Mouse (Mus musculus) CD4-positive, CD25-positive, alpha-beta regulatory T cell, adult 2 months (primary cell): ENCODE measurements around the gene Acpp.

ENCODE experiments used
- DNase-seq: peaks from one replicate; pipeline ENCODE4 v3.0.0-alpha.2; 2012; ENCODE audit warnings: low read depth, low spot score

Gene Acpp

DNA sequence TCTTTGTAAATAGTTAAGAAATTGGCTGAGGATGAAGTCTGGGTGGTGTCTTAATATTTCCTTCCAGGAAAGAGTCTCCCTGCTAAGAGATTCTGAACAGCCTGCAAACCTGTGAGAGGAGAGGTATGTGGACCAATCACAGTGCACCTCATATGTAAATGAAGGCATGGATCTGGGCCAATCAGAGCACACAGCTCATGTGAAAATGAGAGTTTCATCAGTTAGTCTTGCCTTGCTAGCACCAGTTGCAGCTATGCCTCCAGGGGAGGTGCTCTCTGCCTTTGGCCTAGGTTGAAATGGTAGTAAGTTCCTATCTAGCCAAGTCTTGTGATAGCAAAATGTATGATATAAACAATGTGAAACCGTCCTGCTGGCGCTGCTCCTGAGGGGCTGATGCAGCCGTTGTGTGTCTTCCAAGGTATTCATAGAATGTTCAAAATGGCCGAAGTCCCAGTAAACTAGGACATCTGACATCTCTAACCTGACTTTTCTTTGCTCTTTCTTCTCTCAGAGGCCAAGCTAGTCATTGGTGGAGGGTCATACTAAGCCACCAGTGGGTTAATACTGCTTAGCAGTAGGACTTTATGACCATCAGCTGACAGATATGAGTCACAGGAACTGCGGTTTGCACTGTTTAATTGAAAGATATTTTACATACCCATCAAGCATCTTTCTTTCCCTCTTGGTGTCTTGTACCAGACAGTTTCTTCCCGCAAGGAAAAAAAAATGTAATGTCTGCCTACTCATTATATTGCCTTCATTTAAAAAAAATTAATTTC, 32.0 kb downstream of the Acpp start:
- no peak for DNase-seq

DNA sequence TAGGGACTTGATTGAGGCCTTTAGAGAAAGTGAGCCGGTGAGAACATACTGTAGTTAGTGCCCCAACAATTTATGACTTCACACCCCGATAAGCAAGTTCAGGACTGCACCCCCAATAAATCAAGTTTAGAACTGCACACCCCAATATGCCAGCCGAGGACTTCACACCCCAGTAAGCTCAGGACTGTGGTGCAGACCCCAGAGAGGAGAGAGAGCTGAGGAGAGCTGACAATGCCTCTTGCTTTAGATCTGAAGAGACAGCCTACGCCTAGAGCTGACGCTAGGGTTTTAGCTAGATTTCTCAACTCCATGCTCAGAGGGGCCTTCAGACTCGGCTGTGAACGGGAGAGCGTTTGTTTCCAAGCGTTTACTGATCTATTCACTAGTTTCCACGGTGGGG, 32.7 kb downstream of the Acpp start:
- DNase-seq: no peak

DNA sequence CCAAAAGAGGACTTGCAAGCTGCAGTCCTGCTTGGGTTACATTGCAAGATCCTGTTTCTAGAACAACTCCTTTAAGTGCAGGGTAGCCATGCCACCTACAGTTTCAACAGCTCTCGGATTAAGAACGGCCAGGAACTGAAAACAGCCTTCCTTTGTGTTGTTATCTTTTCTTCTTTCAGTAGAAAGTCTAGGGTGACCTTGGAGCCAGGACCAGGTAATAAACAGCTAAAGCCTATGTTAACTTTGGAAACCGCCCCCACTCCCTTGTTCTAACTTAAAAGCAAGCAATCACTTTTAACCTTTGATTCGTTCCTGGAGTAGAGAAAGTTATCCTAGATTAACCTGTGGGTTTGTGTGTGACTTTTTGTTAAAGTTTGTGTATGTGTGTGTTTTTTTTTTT, 33.2 kb downstream of the Acpp start:
- no peak for DNase-seq

DNA sequence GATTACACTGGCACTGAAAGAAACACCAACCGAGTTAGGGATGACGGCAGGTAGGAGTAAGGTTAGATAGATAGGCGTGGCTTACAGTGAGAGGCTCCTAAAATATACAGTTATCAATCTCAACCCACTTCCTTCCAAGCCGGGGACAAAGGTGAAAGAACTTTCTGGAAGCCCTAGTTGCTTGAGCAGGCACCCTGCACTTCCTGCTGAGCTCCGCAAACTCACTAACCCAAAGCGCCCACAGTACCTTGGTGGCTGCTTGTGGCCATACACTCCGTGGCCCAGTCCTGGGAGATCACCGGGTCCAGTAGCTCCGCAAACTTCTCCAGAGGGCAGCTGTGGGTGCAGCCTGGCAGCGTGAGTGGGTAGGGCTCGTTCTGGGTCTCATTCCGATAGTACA, 37.0 kb downstream of the Acpp start:
- no peak for DNase-seq

DNA sequence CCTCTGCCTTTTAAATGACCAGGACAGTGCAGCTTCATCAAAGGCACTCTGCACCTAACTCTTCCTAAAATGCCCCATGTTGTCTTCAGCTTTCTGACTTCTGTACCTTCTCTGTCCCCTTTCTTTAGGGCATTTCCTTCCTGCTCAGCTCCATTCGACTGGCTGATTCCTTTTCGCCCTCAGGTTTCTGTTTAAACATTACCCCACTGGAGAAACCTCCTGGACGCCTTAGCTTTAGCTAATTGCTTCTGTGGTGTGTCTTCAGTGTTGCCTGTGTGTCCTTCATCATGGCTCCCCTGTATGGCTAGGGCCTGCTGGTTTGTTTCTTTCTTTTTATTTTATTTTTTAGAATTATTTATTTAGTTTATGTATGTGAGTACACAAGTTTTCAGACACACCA, 40.5 kb downstream of the Acpp start:
- no peak for DNase-seq

DNA sequence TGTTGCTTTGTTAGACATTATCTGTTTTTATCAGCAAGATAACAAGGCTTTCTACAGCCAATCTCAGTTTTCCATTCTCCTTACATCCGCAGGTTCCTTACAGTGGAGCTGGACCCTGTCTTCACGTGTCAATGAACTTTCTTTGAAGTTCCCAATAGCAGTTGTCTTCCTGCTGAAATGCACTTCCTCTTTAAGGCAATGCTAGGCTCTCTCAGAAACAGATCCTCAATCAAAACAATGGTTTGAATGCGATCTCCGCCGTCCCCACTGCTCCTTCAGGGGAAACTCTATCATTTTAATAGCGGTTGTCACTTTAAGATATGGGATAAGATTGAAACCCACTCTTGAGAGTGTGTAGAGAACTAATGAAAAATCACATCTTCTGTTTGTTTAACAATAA, 52.6 kb downstream of the Acpp start:
- DNase-seq: no peak

DNA sequence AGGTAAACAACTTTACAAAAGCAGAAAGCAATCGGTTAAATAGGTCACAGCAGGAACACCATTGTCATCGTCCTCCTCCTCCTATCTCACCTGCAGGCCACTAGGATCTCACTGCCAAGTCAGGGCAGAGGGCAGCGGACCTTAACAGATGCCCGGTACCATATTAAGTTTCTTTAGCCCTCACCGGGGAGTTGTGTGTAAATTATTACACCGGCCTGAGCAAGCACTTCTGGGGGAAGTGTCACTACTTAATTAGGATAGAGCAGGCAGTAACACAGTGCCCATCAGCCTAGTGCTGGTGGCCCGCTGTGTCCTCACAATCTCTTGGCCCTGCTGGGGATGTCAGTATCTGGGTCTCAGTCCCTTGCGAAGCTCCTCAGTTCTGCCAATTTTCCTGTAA, 55.0 kb downstream of the Acpp start:
- DNase-seq: no peak

DNA sequence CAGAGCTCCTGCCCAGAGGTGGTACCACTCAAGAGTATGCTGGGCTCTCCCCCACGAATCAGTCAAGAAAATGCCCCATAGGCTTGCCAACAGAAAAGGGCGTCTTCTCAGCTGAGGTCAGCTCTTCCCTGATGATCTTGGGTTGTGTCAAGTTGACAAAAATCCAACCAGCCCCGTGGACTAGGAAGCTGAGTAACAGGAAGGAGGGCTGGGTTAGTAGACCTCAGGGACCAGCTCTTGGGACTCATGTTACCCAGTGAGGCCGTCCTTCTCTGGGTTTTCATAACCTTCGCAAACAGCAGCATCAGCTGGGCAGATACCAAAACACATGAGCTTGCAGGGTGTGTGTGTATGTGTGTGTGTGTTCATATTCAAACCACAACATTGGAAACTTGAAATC, 55.8 kb downstream of the Acpp start:
- no peak for DNase-seq

DNA sequence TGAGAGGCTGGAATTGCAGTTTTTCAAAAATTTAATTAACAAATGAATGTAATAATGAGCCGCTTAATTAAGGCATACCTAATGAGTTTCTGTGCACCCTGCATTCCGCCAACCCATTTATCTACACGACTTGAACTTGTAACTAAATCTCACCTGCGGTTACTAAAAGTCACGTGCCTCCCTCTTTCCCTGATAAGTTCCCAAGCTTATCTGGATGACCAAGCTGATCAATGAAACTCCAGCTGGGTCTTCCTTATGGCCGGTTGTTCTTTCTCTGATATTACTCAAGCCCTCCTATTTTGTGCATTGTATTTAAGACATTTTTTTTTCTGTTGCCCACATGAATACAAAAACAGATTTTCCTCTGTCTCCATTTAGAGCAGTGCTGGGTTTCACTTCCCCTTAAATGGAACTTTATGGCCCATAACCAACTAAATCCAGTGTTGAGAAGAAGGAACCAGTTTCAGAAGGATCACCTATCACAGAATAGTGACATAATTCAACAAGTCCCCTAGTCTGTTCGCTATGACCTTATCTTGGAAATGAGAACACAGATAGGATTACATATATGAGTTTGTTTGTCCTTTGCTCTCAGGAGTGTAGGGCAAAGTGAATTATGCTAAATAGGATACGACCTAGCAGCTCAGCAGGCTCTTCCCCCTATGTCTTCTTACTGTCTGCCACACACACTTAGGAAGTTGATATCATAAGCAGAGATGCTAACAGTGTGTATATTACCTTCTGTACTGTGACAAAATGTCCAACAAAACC, 56.6 kb downstream of the Acpp start:
- no peak for DNase-seq

DNA sequence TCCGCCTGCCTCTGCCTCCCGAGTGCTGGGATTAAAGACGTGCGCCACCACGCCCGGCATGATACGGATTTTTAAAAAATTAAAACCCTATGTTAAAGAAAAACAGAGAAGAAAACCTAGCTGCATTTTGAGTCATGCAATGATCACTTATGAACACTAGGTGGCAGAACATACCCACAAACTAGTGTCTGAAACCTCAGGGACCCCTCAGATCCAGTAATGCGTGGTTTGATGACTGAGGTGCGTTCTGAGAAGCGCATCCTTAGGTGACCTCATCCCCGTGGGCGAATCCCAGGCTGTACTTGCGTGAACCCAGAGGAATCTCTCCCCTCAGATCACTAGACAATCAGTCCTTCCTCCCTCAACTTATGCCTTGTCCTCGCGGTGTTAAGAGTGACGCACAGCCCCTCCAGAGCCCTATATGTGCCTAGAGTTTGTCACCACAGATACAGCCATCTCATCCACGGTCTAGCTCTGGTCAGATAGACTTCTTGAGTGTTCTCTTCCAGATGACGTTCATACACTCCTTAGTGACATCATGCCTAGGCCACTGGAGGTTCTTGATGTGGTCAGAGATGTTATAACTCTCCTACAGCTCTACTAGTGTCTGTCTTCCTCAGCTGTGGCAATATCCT, 59.9 kb downstream of the Acpp start:
- peak; percentile 64 for DNase-seq

DNA sequence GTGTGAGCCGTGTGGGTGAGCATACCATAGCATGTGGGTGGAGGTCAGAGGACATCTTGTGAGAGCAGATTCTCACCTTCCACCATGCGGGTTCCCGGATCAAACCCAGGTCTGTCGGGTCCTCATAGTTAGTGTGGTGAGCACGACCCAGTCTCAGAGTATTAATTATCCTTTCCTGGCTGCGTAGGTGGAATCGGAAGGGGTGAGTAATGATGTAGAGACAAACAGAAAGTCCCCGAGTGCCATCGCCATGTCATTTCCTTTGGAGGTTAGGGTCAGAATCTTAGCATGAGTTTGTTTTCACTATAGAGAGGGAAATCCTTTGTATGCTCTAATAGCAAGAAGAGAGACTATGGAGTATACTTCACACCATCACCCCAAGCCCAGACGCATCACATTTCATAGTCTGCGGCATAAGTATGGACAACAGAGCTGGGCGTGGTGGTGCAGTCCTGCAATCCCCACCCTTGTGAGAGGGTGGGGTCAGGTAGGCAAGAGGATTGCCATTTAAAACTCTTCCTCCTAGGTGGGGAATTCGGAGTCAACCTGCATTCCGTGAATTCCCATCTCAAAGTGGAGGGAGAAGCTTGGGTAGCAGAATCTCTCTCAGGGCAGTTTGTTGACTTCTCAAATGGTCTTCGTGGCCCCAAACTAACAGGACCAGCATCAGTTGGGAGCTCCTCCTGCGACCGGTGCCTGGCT, 62.3 kb downstream of the Acpp start:
- DNase-seq: peak; percentile 24

DNA sequence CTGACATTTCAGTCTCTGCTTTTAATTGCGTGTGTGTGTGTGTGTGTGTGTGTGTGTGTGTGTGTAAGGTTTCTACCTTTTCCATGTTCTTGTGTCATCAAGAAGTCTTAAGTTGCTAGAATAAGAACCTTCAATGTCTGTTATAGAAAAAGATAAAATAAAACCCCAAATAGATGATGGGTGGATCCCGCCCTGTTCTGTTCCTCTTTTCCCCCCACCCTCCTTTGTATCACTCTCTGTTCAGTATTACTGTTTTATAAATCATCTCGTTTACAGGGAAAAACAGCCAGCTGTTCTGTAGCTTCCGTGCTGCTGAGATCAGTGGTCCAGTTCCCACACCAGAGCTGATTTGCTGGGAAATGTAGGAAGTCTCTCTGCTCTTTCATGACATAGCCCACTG, 65.5 kb downstream of the Acpp start:
- DNase-seq: no peak

DNA sequence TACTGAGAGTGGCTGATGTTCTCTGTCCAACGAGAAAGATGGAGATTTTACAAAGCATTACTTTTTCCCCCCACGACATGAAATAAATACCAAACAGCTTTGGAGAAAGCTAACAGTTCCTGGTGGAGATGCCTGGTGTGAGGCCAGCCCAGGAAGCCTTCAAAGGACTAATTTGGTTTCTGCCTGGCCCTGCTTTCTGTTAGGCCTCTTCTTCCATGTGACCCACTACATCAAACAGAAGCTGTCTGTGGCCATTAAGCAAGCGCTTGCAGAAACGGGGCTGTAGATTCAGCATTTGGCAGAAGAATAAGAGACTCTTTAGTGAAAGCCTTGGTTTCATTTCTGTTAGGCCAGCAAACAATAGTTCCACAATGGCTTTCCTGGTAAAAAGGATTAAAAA, 65.9 kb downstream of the Acpp start:
- DNase-seq: no peak

DNA sequence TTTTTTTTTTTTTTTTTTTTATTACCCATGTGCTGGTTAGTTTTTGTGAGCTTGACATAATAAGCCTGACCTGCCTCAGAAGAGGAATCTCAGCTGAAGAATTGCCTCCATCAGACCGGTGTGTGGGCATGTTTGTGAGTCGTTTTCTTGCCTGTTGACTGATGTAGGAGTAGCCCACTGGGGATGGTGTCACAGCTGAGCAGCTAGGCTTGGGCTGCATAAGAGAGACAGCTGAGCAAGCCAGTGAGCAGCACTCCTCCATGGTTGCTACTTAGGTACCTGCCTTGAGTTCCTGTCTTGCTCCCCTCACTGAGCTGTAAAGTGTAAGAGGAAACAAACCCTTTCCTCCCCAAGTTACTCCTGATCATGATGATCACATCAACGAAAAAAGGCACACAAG, 67.6 kb downstream of the Acpp start:
- no peak for DNase-seq

DNA sequence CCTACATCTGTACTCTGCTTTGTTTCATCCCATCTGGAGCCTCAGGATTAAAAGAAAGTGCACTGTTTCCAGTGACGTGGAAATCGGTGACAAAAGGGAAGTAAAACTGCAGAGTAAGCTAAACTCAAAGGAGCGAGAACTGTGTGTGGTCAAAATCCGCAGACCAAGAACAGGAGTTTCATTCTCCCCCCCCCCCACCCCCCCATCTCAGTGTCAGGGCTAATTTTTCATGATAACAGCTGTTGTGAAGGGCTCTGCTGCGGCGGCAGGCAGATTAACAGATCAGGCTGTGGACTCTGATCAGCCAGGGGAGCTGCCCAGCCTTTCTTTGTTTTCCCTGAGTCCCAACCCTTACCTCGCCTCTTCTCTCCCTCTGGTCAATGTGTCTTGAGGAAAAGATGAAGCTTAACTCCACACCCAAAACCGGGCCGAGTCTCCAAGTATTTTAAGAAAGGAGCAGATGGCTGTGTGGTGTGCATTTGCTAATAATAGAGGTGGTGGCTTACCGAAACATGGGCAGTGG, 68.1 kb downstream of the Acpp start:
- no peak for DNase-seq

DNA sequence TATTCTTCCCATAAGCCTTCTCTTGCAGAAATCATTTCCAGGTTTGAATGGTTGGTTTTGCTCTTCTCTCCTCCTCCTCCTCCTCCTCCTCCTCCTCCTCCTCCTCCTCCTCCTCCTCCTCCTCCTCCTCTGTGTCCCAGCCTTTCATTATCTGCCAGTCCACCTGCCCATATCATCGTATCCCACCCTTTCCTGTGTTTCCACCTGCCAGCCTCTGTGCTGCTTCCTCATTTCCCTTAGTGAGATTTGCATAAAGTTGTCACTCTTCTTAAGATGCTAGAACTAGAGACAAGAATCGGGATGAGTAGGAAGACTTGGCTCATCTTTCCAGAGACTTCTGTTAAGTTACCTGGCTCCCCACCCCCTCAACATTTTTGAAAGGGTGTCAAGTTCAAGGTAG, 73.0 kb downstream of the Acpp start:
- no peak for DNase-seq

DNA sequence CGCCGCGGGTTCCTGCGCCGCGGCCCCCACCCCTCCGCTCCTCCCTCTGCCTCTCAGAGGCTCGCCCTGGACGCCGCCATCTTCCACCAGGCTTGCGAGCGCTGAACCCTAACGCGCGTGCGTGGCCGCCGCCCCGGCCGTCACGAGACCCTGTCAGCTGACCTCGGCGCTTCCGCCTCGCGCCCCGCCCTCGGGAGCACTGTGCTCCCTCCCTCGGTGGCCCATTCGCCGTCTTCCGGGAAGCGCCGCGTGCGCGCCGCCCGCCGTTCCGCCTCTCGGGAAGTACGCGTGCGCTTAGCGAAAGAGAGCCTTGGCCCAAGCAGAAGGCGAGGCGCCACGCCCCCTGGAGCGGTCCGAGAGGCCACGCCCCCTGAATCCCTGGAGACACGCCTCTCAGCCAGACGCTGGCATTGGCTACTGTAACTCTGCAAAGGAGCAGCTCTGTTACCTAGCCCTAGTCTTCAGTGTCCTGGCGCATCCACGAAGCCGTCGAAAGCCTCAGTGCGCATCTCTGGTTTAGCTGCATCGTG, 74.7 kb downstream of the Acpp start, which contains the start of gene Dnajc13:
Dnajc13 (minus strand) TSS at position 108 of the 530 bp plus-strand sequence.
- peak; percentile 100 for DNase-seq

DNA sequence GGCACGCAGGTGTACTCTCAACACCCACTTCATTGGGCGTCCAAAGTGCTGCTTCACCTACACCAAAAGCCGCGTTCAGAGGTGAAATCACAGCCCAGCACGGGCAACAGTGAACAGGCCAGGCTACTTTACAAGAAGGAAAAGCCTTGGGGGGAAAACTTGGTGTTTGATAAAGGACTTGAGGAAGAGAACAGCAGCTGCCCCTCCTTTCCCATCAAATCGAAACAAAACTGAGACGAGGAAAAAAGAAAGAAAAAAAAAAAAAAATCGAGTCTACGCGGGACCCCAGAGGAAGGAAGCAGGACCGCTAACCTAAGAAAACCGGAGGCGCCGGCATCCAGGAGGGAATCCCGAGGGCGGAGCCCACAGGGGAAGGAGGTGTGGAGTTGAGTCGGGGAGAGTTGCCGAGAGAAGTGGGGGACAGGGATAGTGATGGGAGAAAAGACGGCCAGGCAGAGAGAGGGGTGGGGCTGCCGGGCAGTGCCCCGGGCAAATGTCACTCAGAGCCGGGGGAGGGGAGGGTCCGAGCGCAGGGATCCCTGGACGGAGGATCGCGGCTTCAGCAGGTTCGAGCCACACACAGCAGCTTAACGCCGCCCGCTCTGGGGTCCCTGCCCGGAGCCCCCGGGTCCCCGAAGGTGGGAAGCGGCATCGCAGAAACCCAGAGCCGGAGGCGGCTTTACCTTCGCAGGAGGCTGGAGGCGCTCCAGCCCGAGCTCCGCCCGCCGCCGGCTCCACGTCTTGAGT, 75.4 kb downstream of the Acpp start:
- peak; percentile 21 for DNase-seq

DNA sequence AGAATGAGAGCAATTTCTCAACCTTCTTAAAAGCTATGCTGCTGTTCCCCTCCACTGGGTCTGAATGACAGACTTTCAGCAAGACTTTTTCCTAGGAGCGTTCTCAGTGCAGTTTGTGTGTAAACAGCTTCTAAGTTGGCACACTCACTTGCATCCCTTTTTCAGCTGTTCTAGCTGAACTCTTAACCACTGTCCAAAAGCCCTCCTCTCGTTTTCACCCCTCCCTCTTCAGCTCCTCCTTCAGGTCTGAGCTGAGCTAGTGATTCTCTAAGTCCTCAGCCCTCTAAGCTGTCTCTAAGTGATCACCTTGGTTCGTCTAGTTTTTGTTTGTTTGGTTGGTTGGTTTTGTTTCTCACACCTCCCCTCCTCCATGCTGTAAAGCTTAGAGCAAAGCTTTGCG, 77.2 kb downstream of the Acpp start:
- no peak for DNase-seq

DNA sequence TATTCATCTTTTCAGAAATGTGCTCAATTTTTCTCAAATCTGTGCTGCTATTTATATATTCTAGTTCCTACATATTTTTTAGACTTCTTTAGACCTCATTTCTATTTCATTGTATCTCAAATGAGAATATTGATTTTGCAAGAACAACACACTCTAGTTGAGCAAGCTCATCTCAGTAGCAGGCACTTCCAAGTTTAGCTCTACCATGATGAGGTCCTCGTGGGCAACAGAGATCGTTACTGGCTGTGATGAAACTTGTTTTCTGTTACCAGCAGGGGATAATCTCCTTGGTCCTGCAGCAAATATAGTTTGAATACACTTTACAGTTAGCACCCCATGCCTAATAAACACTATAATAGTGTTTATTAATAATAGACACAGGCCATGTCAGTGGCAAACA, 81.5 kb downstream of the Acpp start:
- DNase-seq: no peak
